Mouse (Mus musculus) heart, adult 2 months (tissue): Measurements from ENCODE around the gene Tuba1b.

Experiments used
- CTCF ChIP-seq: fragments of 200-600 bp; IDR thresholded peaks from 2 replicates; pipeline ENCODE4 v1.8.1; 2022; ENCODE audit warnings: antibody characterized with exemption, mild to moderate bottlenecking, moderate library complexity
- POLR2A ChIP-seq: fragments of 200-500 bp; IDR thresholded peaks from 2 replicates; pipeline ENCODE4 v1.6.1; 2011; ENCODE audit warnings: mild to moderate bottlenecking, low read depth, low read length, control low read depth; ENCODE audit not compliant: insufficient read depth

DNA sequence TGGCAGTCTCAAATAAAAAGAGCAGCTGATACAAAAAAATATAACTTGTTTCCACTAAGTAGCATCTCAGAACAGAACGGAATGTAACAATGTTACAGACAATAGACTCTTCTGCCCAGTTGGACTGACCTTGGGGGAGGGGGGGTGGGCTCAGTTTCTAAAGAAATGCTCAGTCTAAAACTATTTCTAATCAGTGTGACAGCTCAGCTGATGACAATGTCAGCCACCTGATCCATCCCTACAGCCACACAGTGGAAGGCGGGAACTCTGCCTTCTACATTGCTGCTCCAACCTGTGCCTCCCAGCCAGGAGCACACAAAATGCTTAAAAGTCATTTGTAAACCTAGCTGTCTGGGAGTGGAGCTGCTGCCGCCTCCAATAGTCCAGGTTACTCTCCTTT, 13.5 kb upstream of the Tuba1b start:
- TF ChIP-seq CTCF (no peak), POLR2A (no peak)
